Mouse (Mus musculus) gastrocnemius, postnatal 25 days (tissue): ENCODE measurements around the gene Pla2g4c. TPM values are rescaled to one million over a fixed set of nuclear protein-coding genes. Genes with fewer than 3 reads are reported as not detected.
"Not testable (repeated sequence)": the region's sequence is repeated elsewhere in the genome, so short reads cannot be mapped to it uniquely, and the experiment has no call there.

Source experiments
- DNase-seq: peaks from one replicate; pipeline ENCODE4 v3.0.0; 2022
- long read RNA-seq, 2 experiments: library from polyadenylated mRNA; stranded (forward); transcript quantifications; one replicate each; pipeline ENCODE4 v2.0.0; 2021
- total RNA-seq, 2 experiments: library from RNA; stranded (reverse); gene quantifications; 1 replicate in 1 of 2; 2 replicates in 1 of 2; pipeline ENCODE4 v1.2.3; 2021

The Pla2g4c gene
- total RNA-seq, result under 1 TPM in 1 of 2 experiments, not detected in 1; 0.08 TPM
- long read RNA-seq, experiment 1, result 0 reads
- long read RNA-seq, experiment 2, result 0 reads

- no peak for DNase-seq
Observed at GRCm38 (mm10) chr7:13324316-13324715, at the start of gene Pla2g4c. Gene Pla2g4c, plus strand, starts transcription at chr7:13324655.

GRCm38 (mm10) chr7:13277081-13277480 is 47.4 kb upstream of the Pla2g4c start, which contains the start of gene Lig1:
Gene Lig1, plus strand, starts transcription at chr7:13277283.
- DNase-seq, result no peak

- no peak for DNase-seq
Observed at GRCm38 (mm10) chr7:13277833-13278232, 46.6 kb upstream of the Pla2g4c start.

- DNase-seq, result peak; percentile 90
Observed at GRCm38 (mm10) chr7:13278308-13278891, 46.1 kb upstream of the Pla2g4c start, which contains the start of gene Zswim9. Gene Zswim9, minus strand, starts transcription at chr7:13278721.

- not testable (repeated sequence) for DNase-seq
Observed at GRCm38 (mm10) chr7:13278957-13279356, 45.5 kb upstream of the Pla2g4c start.

GRCm38 (mm10) chr7:13288621-13289020 is 35.8 kb upstream of the Pla2g4c start:
- no peak for DNase-seq

- DNase-seq, result no peak
Observed at GRCm38 (mm10) chr7:13290041-13290675, 34.3 kb upstream of the Pla2g4c start.

GRCm38 (mm10) chr7:13291370-13291769 is 33.1 kb upstream of the Pla2g4c start:
- DNase-seq, result no peak

- peak; percentile 16 for DNase-seq
Observed at GRCm38 (mm10) chr7:13293878-13294855, 30.3 kb upstream of the Pla2g4c start.

GRCm38 (mm10) chr7:13295256-13295655 is 29.2 kb upstream of the Pla2g4c start:
- no peak for DNase-seq

- no peak for DNase-seq
Observed at GRCm38 (mm10) chr7:13297636-13298035, 26.8 kb upstream of the Pla2g4c start.

- no peak for DNase-seq
Observed at GRCm38 (mm10) chr7:13298821-13299220, 25.6 kb upstream of the Pla2g4c start.

GRCm38 (mm10) chr7:13301643-13302042 is 22.8 kb upstream of the Pla2g4c start:
- no peak for DNase-seq

GRCm38 (mm10) chr7:13302780-13303179 is 21.7 kb upstream of the Pla2g4c start:
- DNase-seq, result no peak

- no peak for DNase-seq
Observed at GRCm38 (mm10) chr7:13303372-13303771, 21.1 kb upstream of the Pla2g4c start.

GRCm38 (mm10) chr7:13309407-13309806 is 15.0 kb upstream of the Pla2g4c start:
- DNase-seq, result no peak

GRCm38 (mm10) chr7:13310493-13311199 is 13.8 kb upstream of the Pla2g4c start:
- no peak for DNase-seq

- no peak for DNase-seq
Observed at GRCm38 (mm10) chr7:13311401-13311800, 13.1 kb upstream of the Pla2g4c start.

- peak; percentile 26 for DNase-seq
Observed at GRCm38 (mm10) chr7:13314095-13314597, 10.3 kb upstream of the Pla2g4c start.

- DNase-seq, result no peak
Observed at GRCm38 (mm10) chr7:13321424-13321823, 3.0 kb upstream of the Pla2g4c start.

- no peak for DNase-seq
Observed at GRCm38 (mm10) chr7:13330575-13330974, 6.1 kb downstream of the Pla2g4c start.

- DNase-seq, result no peak
Observed at GRCm38 (mm10) chr7:13355943-13356342, 31.5 kb downstream of the Pla2g4c start.
